Mouse (Mus musculus): ENCODE data around the gene Supt5.

The Supt5 gene

GRCm38 (mm10) chr7:28298837-28299625, 39.5 kb downstream of the Supt5 start:
- DNase-seq (ENCODE audit: low spot score), result peak; percentile 72

DNA sequence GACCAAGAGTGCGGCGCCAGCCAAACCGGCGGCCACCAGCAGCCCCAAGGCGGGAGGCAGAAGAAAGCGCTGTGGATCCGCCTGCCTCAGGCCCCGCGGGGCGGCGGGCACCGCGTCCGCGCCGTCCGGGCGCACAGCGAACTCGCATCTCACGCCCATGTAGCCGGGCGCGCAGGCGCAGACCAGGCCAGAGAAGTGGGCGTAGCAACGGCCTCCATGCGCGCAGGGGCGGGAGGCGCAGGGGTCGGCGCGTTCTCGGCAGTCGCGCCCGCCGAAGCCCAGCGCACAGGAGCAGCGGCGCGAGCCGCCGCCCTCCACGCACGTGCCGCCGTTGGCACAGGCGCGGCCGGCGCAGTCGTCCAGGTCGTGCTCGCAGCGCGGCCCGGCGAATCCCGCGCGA, 44.1 kb downstream of the Supt5 start:
- no peak for DNase-seq (ENCODE audit: low spot score)

DNA sequence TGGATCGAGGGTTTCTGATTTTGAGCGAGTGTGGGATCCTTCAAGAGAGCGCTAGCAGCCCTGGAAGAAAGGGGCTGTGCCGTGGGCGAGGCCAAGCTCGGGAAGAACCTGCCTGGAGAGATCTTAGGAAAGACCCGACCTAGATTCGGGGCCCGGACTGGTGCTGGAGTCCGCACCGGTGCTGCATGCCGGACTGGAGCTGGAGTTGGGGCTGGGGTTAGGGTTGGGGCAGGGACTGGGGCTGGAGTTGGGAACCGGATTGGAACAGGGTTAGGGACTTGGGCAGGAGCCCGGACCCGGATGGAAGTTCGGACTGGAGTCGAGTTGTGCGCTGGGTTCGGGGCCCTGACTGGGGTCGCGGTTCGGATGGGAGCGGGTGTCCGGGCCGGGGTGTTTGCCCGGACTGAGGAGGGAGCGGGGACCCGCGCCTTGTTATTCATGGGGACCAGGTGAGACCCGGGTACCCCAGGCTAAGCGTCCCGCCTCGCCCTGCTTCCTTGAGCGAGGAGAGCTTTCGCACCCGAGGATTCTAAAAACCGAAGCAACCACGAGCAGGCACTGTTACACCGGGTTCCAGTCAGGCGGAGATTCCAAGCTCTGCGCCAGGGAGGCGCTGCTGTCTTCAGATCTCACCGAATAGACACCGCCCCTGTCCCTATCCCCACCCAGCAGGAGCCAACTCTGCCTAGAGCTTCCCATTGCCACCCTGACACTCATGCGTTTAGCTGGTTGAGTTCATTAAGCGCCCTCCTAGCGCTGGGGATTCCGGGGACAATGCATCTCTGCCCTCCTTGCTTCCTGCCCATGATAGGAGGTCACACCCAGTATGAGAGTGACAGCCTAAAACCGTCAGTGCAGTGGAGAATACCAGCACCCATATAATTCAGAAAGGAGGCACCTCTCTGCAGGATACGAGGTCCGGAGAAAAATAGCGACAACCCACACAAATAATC, 47.6 kb downstream of the Supt5 start, which contains the start of gene Selenov:
Selenov (minus strand) TSS at position 549 of the 953 bp plus-strand sequence.
- DNase-seq (ENCODE audit: low spot score), result no peak

- DNase-seq (ENCODE audit: low spot score), result no peak
These were observed 48.4 kb downstream of the Supt5 start for GRCm38 (mm10) chr7:28290165-28290564.

DNA sequence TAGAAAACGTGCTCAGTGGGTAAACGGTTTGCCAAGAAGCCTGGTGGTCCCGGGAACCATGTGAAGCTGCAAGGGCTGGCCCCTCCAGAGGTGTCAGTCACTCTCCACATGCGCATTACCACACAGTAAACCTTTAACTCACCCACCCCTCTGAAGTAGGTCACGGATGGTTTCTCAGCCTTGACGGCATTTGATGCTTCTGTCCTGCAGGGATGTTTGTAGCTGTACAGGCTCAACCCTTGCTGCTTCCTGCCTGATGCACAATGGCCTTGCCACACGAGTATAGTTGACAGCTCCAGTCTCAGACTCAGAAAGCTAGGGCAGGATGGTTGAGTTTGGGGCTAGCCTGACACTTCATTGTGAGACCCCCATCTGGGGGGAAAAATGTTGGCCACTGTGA, 57.9 kb downstream of the Supt5 start:
- DNase-seq (ENCODE audit: low spot score), result no peak

GRCm38 (mm10) chr7:28278279-28278652, 60.3 kb downstream of the Supt5 start:
- DNase-seq (ENCODE audit: low spot score), result peak; percentile 49

DNA sequence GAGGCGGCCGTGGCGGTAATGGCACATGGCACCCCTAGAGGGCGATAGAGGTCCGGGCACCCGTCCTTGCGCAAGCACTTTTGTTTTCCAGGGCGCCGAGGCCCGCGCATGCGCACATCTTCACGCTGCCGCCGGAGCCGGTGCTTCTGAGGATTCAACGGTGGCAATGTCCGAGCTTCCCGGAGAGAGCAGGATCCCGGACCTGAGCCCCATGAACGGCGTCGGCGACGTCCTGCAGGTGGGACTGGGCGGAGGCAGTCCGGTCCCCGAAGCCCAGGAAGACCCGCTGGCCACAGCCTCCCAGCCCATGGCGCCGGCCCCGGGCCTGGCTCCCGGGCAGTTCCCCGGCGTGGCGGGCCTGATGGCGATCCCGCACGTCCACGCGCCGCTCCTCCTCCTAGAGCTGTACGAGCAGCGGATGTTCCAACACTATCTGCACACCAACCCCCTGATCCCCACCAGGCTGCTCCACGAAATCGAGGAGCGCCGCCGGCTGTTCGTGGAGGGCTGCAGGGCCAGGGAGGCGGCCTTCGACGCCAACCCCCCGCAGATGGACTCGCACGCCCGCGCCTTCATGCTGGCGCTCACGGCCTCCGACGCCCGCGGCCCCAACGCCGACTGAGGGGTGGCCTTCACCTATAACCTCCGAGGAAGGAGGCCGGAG, 60.8 kb downstream of the Supt5 start, which contains the start of gene Eid2b:
Eid2b (plus strand) TSS at position 125 of the 664 bp plus-strand sequence.
- peak; percentile 90 for DNase-seq (ENCODE audit: low spot score)

GRCm38 (mm10) chr7:28277237-28277614, 61.3 kb downstream of the Supt5 start:
- no peak for DNase-seq (ENCODE audit: low spot score)

GRCm38 (mm10) chr7:28271761-28272160, 66.8 kb downstream of the Supt5 start:
- DNase-seq (ENCODE audit: low spot score), result no peak

DNA sequence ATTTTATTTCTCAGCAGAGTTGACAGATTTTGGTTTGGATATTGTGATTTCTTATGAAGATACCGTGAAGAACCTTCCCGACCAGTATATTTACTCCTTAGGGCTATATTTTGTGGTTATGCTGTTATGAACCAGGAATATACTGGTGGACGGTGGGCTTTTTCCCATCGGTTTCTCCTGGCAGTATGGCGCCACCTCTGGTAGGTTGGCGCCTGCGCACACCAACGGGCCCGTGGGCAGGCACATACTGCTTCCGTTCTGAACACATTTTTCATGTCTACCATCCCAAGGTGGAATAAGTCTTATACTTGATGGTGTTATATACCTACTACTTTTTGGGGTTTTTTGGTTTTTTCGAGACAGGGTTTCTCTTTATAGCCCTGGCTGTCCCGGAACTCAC, 69.2 kb downstream of the Supt5 start:
- DNase-seq (ENCODE audit: low spot score), result no peak

- DNase-seq (ENCODE audit: low spot score), result no peak
These were observed 70.0 kb downstream of the Supt5 start for GRCm38 (mm10) chr7:28268576-28268975.

GRCm38 (mm10) chr7:28268042-28268531, 70.5 kb downstream of the Supt5 start:
- no peak for DNase-seq (ENCODE audit: low spot score)

- DNase-seq (ENCODE audit: low spot score), result peak; percentile 53
These were observed 71.2 kb downstream of the Supt5 start, which contains the start of gene Eid2 for GRCm38 (mm10) chr7:28267129-28268041. Gene Eid2 (plus strand): TSS chr7:28267881.

DNA sequence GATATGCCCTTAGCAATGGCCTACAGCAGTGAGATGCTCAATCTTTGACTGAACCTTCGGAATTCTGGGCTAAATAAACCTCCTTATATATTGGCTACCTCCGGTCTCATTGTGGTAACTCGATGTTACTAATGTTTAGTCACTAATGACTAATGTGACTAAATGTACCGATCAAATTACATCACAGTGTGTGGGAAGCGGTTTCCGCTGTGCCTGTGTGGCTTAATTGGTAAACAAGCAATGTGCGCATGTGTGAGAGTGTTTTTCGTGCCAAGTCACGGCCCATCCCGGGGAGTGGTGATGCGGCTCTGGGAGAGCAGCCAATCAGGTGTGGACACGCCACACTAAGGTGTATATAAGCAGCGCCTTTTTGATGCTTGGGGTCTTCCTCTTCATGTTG, 73.2 kb downstream of the Supt5 start:
- no peak for DNase-seq (ENCODE audit: low spot score)
